ENCODE assay signal across 8 mouse cellular contexts in the genomic region with DNA sequence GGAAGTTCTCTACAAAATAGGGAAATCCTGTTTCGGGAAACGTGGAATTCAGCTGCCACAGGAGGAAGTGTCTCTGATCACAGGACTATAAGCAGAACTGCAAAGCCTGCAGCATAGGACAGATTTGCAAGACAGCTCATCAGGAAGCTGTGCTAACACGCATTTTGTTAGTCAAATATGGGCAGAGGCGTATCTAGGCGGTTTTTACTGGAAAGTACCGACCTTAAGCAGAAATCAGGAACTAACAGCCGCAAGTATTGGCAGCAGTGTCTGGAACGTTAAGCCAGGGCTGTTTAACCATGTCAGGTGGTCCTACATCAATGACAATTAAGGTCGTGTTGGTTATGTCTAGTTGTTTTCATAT. TPM values are rescaled to one million over a fixed set of nuclear protein-coding genes. Genes with fewer than 3 reads are reported as not detected.
DNase-seq lines count a peak whose midpoint lies in the region; ATAC-seq lines count a peak whose summit lies in the region.

No protein-coding gene starts in this region.

- H3K36me3 ChIP-seq in forebrain, embryonic 10.5 days (replicated peaks) = no peaks in the 10 kb centered on the region

- ATAC-seq in common myeloid progenitor, adult 5-6 weeks (replicated peaks; ENCODE audit: low read depth, poor library complexity, severe bottlenecking) = peak; percentile 60

- no peak overlapping the region for H3K4me3 ChIP-seq in forebrain, embryonic 10.5 days

- WGBS in forebrain, embryonic 10.5 days = 86% methylated on average over 9 of the region's 9 CpGs

- peaks cover 6% of the 10 kb centered on the region for H3K4me1 ChIP-seq in forebrain, embryonic 10.5 days

- H3K27me3 ChIP-seq in forebrain, embryonic 10.5 days (ENCODE audit: poor library complexity, severe bottlenecking) = no peaks in the 10 kb centered on the region

- H3K27ac ChIP-seq in forebrain, embryonic 10.5 days = no peak overlapping the region

- no peaks in the 10 kb centered on the region for H3K9me3 ChIP-seq in forebrain, embryonic 10.5 days

- peak; percentile 29 to 70 for DNase-seq in adrenal gland, adult (ENCODE audit: inconsistent age in 2 of 2, low spot score in 1 of 2)
- no peak for DNase-seq in adrenal gland, adult 8-10 months
- DNase-seq in 3134 (ENCODE audit: extremely low read depth, insufficient read length, low spot score) = peak; percentile 42
- DNase-seq in liver = peak; percentile 42
- peak; percentile 91 for DNase-seq in naive thymus-derived CD4-positive, alpha-beta T cell, adult 2 months (ENCODE audit: low read depth)
- no peak for DNase-seq in forebrain, embryonic 10.5 days (ENCODE audit: extremely low spot score, low spot score)
- no peak for DNase-seq in ovary, postnatal 36 days (ENCODE audit: low spot score)

RNA-seq across cellular contexts. Expression of a gene that starts 42.4 kb away (rescaled TPM):
- under 1 TPM in 3 of 4 experiments, not detected in 1; 0.21 to 0.38 (median 0.27) TPM for total RNA-seq in adrenal gland, adult 8-10 months (2022)
- total RNA-seq in common myeloid progenitor, adult 5-6 weeks (2017) = 245 and 273 TPM in 2 replicates
- polyA plus RNA-seq in forebrain, embryonic 10.5 days (2016; fragmentation: Nextera tagmentation; extraction: Ambion mirVana) = 0.09 and 0.11 TPM in 2 replicates

RNA-seq across cellular contexts. Expression of a gene that starts 52.4 kb away (rescaled TPM):
- 10 to 100 TPM; 38.2 to 55.3 (median 41.8) TPM for total RNA-seq in adrenal gland, adult 8-10 months (2022)
- total RNA-seq in common myeloid progenitor, adult 5-6 weeks (2017) = 153 and 168 TPM in 2 replicates
- polyA plus RNA-seq in forebrain, embryonic 10.5 days (2016; fragmentation: Nextera tagmentation; extraction: Ambion mirVana) = not detected in 2 replicates

Comparison
In these comparisons a context has a peak if more than half of its experiments do, and no peak if none do; other contexts are left out.
1. DNase-seq: peak in adrenal gland, adult (2 of 2), 3134 (single experiment), liver (single experiment) and naive thymus-derived CD4-positive, alpha-beta T cell, adult 2 months (single experiment); none in adrenal gland, adult 8-10 months (single experiment), forebrain, embryonic 10.5 days (single experiment) and ovary, postnatal 36 days (single experiment).
2. RNA of a gene that starts 42.4 kb away (total RNA-seq): 245 to 273 TPM in common myeloid progenitor, adult 5-6 weeks; 0.21 to 0.38 TPM in adrenal gland, adult 8-10 months; every median in the first group is over 100 times any median in the second.